Mouse (Mus musculus) E14TG2a.4 (cell line): Measurements from ENCODE around the gene Gm10134.

Source experiments
- CTCF ChIP-seq: conservative IDR thresholded peaks from 2 replicates; pipeline ENCODE4 v1.5.1; 2014; ENCODE audit warnings: low read length
- POU5F1 ChIP-seq: IDR thresholded peaks from 2 replicates; pipeline ENCODE4 v1.6.1; 2014; ENCODE audit warnings: low read length, borderline replicate concordance

- TF ChIP-seq CTCF (no peak), POU5F1 (no peak)
Measured at GRCm38 (mm10) chr2:28479208-28480204, 26.4 kb upstream of the Gm10134 start.
